Mouse (Mus musculus) gastrocnemius, postnatal 14 days (tissue): Measurements from ENCODE around the gene Cenps. TPM values are rescaled to one million over a fixed set of nuclear protein-coding genes. Genes with fewer than 3 reads are reported as not detected.
"Not testable (repeated sequence)": the region's sequence is repeated elsewhere in the genome, so short reads cannot be mapped to it uniquely, and the experiment has no call there.

Source experiments
- DNase-seq: peaks from one replicate; pipeline ENCODE4 v3.0.0; 2021; ENCODE audit warnings: mixed read lengths
- intact Hi-C: fragments of 180-260 bp; cut with DNase I; formaldehyde crosslinking; loops from one replicate; pipeline ENCODE4 v1.15.1; 2025; ENCODE audit warnings: low total_unique reads
- long read RNA-seq, 2 experiments: library from polyadenylated mRNA; stranded (forward); transcript quantifications; one replicate each; pipeline ENCODE4 v2.0.0; 2021
- total RNA-seq, 2 experiments: library from RNA; stranded (reverse); gene quantifications; 2 replicates each; pipeline ENCODE4 v1.2.3; 2021

Cenps gene
- total RNA-seq, result 1 to 10 TPM; 5.6 to 6.5 TPM
- long read RNA-seq, experiment 1, partial matches to known transcripts, result 0 of 3 reads
- long read RNA-seq, experiment 1, other reads (novel, unspliced or antisense), result 0 of 3 reads
- long read RNA-seq, experiment 2, partial matches to known transcripts, result 0 of 5 reads
- long read RNA-seq, experiment 2, other reads (novel, unspliced or antisense), result 0 of 5 reads

DNA sequence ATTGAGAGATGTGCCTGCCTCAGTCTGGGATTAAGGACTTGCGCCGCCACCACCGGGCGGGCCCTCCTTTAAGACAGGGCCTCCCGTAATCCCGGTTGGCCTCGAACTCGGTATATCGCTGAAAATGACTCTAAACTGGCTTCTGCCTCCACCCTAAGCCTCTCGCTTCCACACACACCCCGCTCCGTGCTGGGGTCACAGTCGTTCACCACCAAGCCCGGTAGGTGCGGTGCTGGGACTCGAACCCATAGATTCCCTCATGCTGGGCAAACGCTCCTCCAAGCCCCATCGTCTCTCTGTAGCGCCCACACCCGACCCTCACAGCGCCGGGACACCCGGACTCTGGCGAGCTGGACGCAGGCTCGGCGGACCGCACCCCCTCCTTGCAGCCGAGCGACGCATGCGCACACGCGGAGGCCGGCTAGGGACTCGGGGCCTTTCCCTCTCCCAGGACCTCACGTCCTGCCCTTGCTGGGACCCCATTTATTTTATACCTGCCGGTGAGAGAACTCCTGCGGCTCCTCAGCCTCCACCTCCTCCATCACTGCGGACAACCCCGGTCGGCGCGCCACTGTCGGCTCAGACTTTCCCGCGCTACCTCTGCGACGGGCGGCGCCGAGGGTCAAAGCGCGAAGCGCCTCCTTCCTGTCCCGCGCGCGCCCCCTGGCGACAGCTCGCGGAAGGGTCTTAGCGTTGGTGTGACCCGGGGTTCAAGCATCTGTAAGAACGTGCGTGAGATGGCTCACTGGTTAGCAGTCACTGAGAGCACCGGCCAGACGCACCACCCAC, at the start of gene Cenps:
TSS of gene Cenps (minus strand) at position 648 of the 789 bp plus-strand sequence.
- peak; percentile 91 for DNase-seq
- intact Hi-C loops, result no loop called here

DNA sequence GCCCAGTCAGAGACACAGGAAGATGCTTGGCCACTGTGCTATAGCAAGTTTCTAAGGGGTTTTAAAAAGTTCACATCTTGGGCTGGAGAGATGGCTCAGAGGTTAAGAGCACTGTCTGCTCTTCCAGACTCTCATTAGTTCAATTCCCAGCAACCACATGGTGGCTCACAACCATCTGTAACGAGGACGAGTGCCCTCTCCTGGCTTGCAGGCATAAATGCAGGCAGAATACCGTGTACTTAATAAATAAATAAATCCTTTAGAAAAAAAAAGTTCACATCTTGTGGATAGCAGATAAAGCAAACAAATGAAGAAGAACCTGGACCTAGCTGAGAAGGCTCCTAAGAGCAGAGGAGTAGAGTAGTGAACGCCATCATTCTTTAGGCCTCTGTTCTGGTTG, 45.3 kb upstream of the Cenps start:
- DNase-seq, result no peak
- intact Hi-C loops, result loop anchor here (5.0 kb wide), 1 partner anchor 35 kb away; no protein-coding TSS in a partner anchor

GRCm38 (mm10) chr4:149182192-149182591, 44.8 kb upstream of the Cenps start:
- intact Hi-C loops, result loop anchor here (5.0 kb wide), 1 partner anchor 35 kb away; no protein-coding TSS in a partner anchor
- DNase-seq, result peak; percentile 28

- DNase-seq, result no peak
- intact Hi-C loops, result no loop called here
Observed at GRCm38 (mm10) chr4:149179573-149179972, 42.1 kb upstream of the Cenps start.

DNA sequence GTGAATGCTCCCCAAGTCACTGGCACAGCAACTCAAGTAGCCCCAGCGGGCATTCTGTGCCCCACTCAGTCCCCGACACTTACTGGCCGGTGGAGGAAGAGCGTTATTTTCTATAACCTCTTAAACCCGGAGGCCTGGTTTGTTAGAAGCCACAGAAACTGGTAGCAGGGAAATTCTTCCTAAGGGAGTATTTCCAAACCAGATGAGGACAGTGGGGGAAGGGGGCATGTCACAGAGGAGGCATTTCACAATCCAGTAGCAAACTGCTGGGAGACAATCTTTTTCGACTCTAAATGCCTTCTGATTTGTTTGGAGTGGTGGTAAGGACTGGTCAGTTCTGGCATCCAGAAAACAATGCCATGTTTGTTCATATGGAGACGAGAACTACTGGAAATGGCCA, 41.7 kb upstream of the Cenps start:
- no peak for DNase-seq
- intact Hi-C loops, result no loop called here

DNA sequence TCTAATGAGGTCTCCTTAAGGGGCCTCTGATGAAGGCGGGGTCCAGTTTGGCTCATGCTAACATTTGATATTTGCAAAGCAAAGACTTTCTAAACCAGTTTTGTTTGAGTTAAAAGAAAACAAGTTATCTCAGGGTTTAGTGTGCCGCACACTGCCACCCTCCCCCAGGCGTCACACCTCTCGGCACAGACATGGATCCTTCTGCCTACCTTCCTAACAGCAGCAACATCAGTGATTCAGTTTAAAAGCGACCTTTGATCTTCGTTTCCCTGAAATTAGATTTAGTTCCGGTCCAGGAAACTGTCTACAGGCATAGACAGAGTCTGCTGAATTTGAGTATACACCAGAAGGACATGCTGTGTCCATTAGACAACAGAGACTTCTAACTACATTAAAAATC, 40.9 kb upstream of the Cenps start:
- intact Hi-C loops, result no loop called here
- DNase-seq, result no peak

GRCm38 (mm10) chr4:149177046-149177445, 39.6 kb upstream of the Cenps start:
- no peak for DNase-seq
- intact Hi-C loops, result no loop called here

DNA sequence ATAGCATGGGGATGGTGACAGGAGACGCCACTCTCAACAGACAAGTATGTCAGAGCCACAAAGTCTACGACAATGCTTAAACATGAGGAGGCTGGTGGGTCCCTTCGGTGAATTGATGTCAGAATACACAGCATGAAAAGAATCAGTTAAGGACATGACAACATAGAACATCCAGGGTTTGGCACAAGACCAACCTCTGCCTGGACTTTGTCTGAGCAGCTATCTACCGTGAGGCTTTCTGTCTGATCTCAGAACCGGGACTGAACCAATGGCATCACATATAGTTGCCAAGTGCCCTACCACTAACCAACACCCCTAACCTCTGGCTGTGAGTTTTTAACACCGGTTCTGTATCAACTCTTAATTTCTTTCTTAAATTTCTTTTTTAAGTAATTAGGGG, 39.2 kb upstream of the Cenps start:
- intact Hi-C loops, result no loop called here
- DNase-seq, result no peak

DNA sequence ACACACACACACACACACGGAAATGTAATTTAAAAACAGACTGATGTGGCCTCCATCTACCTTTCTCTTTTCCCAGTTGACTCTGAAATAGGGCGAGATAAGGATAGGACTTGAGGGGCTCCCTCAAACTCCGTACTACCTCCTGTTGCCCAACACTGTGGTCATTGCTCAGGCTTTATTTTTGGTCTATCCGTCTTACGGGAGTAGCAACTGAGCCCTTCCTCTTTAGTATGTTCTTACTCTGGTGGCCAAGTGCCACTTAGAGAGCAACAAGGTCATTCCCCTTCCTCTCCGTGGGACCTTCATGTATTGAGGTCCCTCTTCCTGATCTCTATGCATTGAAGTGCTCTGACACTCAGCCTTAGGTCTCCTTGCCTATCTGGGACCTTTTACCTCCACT, 36.2 kb upstream of the Cenps start:
- intact Hi-C loops, result no loop called here
- DNase-seq, result no peak

DNA sequence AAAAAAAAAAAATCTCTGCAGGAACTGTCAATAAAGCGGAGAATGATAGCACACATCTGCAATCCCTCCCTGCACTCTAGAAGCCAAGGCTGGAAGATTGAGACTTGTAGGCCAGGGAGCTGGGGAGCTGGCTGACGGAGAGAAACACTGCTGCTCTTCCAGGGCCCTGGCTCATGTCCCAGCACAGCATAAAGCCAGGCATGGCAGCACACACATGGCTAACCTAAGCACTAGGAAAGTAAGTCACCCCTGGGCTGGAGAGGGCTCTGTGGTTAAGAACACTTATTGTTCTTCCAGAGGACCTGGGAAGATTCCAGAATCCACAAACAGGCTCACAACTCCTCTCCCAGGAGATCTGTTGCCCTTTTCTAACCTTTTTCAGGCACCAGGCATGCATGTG, 35.2 kb upstream of the Cenps start:
- DNase-seq, result peak; percentile 76
- intact Hi-C loops, result no loop called here

DNA sequence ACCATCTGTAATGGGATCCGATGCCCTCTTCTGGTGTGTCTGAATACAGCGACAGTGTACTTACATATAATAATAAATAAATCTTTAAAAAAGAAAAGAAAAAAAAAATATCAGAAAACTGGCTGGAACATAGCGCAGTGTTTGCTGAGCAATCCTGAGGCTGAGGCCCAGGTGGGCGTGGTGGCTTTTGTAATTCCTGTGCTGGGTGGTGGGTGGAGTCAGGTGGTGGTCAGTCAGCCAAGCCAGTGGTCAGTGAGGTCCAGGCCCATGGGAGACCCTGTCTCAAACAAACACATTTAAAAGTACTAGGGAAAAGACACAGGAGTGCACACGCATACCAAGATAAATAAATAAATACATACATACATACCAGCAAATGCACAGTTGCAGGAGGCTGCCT, 34.7 kb upstream of the Cenps start:
- intact Hi-C loops, result no loop called here
- DNase-seq, result peak; percentile 71

- intact Hi-C loops, result no loop called here
- DNase-seq, result peak; percentile 32
Observed at GRCm38 (mm10) chr4:149171581-149171981, 34.2 kb upstream of the Cenps start.

DNA sequence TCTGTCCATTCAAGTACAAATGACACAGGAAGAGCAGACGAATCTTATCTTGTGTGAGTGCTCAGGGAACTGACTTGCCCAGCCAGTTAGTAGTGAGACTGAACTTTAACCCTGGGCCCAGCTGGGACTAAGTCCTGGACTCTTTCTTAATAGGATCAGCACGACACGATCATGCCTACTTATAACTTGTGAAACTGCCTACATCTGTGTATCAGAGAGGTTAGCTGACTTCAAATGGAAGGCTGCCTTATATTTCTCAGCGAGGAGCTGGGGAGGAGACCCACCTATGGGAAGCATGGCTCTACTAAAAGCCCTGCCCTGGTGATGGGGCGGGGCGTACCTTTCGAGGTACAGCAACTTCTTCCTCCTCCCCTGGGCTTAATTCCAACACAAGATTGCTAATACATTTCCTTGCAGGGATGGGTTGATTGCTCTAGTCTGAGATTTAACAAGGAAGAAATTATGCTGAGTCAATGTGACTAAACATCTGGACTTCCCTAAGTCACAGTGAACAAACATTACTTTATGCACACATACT, 33.0 kb upstream of the Cenps start:
- intact Hi-C loops, result no loop called here
- DNase-seq, result no peak

DNA sequence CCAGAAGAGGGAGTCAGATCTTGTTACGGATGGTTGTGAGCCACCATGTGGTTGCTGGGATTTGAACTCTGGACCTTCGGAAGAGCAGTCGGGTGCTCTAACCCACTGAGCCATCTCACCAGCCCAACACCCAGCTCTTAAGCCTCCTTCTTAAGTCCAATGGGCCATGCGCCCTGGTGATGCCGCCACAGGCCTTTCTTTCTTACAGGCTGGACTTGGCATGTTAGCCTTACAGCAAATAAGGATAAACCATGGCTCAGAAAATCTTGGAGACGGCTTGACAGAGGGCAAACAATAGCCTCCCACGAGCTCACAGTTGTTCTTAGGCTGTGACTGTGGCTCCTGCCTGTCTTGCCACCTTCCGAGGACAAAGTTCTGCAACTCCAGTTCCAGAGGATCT, 32.5 kb upstream of the Cenps start:
- intact Hi-C loops, result loop anchor here (10.0 kb wide), 1 partner anchor 165 kb away; no protein-coding TSS in a partner anchor
- not testable (repeated sequence) for DNase-seq

DNA sequence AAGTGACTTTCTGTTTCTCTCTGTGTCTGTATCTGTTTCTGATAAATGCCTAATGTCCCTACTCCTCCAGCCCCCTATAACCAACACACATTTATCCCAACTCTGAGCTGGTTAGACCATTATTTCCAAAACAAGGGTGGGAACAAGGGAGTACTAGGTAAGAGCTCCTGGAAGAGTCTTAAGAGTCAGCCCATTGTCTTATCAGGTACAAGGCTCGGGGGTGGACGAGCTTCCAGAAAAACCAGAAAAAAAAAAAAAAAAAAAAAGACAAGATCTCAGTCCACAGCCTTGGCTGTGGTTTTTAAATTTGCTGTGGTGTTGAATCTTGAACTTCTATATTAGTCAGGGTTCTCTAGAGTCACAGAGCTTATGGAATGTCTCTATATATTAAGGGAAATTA, 30.6 kb upstream of the Cenps start:
- no peak for DNase-seq
- intact Hi-C loops, result loop anchor here (10.0 kb wide), 1 partner anchor 167 kb away; no protein-coding TSS in a partner anchor

GRCm38 (mm10) chr4:149166957-149167611, 29.7 kb upstream of the Cenps start:
- intact Hi-C loops, result loop anchor here (10.0 kb wide), 1 partner anchor 168 kb away; no protein-coding TSS in a partner anchor
- DNase-seq, result no peak

DNA sequence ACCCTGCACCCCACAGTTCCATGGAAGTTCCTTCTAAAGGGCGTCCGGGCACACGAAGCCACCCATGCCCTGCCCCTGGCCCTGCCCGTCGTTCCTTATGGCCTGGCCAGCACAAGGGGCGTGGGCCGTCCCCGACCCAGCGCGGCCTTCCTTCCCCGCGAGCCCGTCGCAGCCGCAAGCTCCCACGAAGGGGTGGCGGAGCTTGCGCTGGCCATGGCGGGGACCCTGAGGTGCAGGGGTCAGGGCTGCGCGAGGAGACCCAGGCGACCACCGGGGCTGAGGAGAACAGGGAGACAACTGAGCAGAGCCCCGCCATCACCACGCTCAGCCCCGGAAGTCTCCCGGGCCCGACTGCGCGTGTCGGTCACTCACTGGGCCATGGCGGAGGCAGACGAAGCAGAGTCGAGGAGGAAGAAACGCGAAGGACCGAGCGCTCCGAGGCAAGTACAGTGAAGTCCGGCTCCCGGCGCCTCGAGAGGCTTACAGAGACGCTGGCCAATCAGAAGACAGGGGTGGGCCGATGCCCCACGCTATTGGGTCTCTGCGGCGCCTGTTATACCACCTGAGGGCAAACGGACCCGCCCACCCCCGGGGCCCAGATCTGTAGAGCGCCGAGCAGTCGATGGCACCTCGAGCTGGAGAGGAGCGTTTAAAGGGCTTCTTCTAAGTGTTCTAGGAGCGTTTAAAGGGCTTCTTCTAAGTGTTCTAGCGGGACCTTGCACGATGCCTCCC, 29.0 kb upstream of the Cenps start, which contains the start of gene Pgd:
TSS of gene Pgd (minus strand) at position 557 of the 732 bp plus-strand sequence.
- DNase-seq, result peak; percentile 97
- intact Hi-C loops, result loop anchor here (10.0 kb wide), 1 partner anchor 168 kb away; no protein-coding TSS in a partner anchor

DNA sequence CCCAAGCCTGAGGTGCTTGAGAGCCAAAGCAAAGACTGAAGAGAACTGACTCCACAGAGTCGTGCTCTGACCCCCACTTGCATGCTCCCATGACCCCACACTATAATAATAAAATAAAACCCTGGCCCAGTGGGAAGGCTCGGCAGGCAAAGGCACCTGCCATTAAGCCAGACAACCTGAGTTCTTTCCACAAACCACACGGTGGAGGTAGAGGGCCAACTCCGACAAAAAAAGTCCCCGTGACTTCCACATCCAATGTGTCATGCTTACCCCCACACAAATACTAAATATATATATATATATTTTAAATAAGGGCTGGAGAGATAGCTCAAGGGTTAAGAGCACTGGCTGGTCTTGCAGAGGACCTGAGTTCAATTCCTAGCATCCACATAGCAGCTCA, 26.7 kb upstream of the Cenps start:
- no peak for DNase-seq
- intact Hi-C loops, result loop anchor here (10.0 kb wide), 1 partner anchor 171 kb away; no protein-coding TSS in a partner anchor

DNA sequence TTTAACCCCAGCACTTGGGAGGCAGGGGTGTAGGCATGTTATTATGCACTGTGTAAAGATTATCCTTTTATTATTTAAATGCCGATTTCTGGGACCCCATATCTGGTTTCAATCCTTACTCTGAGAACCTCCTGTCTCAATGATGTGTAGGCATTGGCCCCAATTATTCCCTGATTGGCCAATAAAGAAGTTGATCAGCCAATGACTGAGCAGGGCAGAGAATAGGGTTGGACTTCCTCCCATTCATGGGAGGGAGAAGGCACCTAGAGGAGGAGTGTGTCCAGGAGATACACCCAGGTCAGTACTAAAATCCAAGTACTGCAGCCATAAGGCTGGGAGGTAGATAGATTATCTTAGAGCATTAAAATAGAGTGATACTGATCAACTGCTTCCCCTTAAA, 25.8 kb upstream of the Cenps start:
- intact Hi-C loops, result loop anchor here (10.0 kb wide), 1 partner anchor 172 kb away; no protein-coding TSS in a partner anchor
- no peak for DNase-seq
